21 mouse cellular contexts compared by ENCODE assay signal in genomic region chr10:95569441-95569840, GRCm38 (mm10). TPM values are rescaled to one million over a fixed set of nuclear protein-coding genes. Genes with fewer than 3 reads are reported as not detected.
DNase-seq lines count a peak whose midpoint lies in the region; ATAC-seq and TF ChIP-seq lines count a peak whose summit lies in the region.
"Had no signal": no experiment of that assay in that cellular context is flagged by ENCODE, and none has a peak within 500 bp of the region (broad histone marks: within the 10 kb centered on the region; RNA-seq: fewer than 3 reads in every experiment).

No protein-coding gene starts in this region.

- peak; percentile 43 for DNase-seq in intestine, embryonic 14.5 days (ENCODE audit: low spot score)
- peak; percentile 89 for DNase-seq in c-Kit-positive CD71-positive TER-119-positive erythroid progenitor cells, embryonic 14.5 days (ENCODE audit: low spot score)
- DNase-seq in liver, embryonic 11.5 days (ENCODE audit: low spot score) = no peak
- DNase-seq in ovary, postnatal 10 days (ENCODE audit: low spot score) = no peak
- DNase-seq: B cell, adult 2 months; cerebellum, adult 11 months; cerebellum, postnatal 14 days; gastrocnemius, adult 2 months; heart, adult 2 months; heart, postnatal 4 days; kidney, adult 9 months; kidney, postnatal 4 days; lung, postnatal 14 days; retina, postnatal 1 day had no signal

- no peaks in the 10 kb centered on the region for H3K9me3 ChIP-seq in intestine, embryonic 14.5 days (ENCODE audit: control insufficient read depth, low read length)
- H3K9me3 ChIP-seq in intestine, postnatal 0 days (ENCODE audit: control insufficient read depth) = no peaks in the 10 kb centered on the region
- no peaks in the 10 kb centered on the region for H3K9me3 ChIP-seq in liver, embryonic 11.5 days (ENCODE audit: control insufficient read depth, low read length)
- H3K9me3 ChIP-seq in neural tube, embryonic 15.5 days (replicated peaks) = no peaks in the 10 kb centered on the region
- H3K9me3 ChIP-seq: midbrain, embryonic 12.5 days had no signal

- H3K4me3 ChIP-seq in intestine, embryonic 14.5 days (ENCODE audit: low read depth, low read length) = no peak overlapping the region
- no peak overlapping the region for H3K4me3 ChIP-seq in intestine, postnatal 0 days (ENCODE audit: low read depth, low read length)
- no peak overlapping the region for H3K4me3 ChIP-seq in liver, embryonic 11.5 days (ENCODE audit: low read depth, low read length)
- H3K4me3 ChIP-seq in neural tube, embryonic 15.5 days (replicated peaks) = no peak overlapping the region
- H3K4me3 ChIP-seq: gastrocnemius, adult 2 months; heart, adult 2 months; midbrain, embryonic 12.5 days had no signal

- H3K4me2 ChIP-seq in intestine, embryonic 14.5 days (ENCODE audit: low read length) = no peak overlapping the region
- H3K4me2 ChIP-seq in intestine, postnatal 0 days (replicated peaks; ENCODE audit: low read depth) = no peak overlapping the region
- no peak overlapping the region; the same call in 1 of the 2 replicates for H3K4me2 ChIP-seq in liver, embryonic 11.5 days
- H3K4me2 ChIP-seq in neural tube, embryonic 15.5 days = no peak overlapping the region
- H3K4me2 ChIP-seq: midbrain, embryonic 12.5 days had no signal

- TF ChIP-seq CTCF in intestine, postnatal 0 days (IDR thresholded peaks at IDR 0.05; ENCODE audit: low read depth) = no peak

- no peak overlapping the region for H3K9ac ChIP-seq in intestine, embryonic 14.5 days (ENCODE audit: low read length)
- H3K9ac ChIP-seq in intestine, postnatal 0 days (ENCODE audit: low read depth, low read length) = no peak overlapping the region
- H3K9ac ChIP-seq in liver, embryonic 11.5 days (ENCODE audit: low read depth, low read length) = no peak overlapping the region
- no peak overlapping the region for H3K9ac ChIP-seq in neural tube, embryonic 15.5 days (replicated peaks)
- H3K9ac ChIP-seq: midbrain, embryonic 12.5 days had no signal

- H3K27ac ChIP-seq in intestine, embryonic 14.5 days (ENCODE audit: low read depth) = no peak overlapping the region
- no peak overlapping the region for H3K27ac ChIP-seq in intestine, postnatal 0 days (ENCODE audit: low read depth, low read length)
- H3K27ac ChIP-seq in liver, embryonic 11.5 days (ENCODE audit: low read depth, low read length) = peak overlapping the region; percentile 28; the same call in 1 of the 2 replicates
- no peak overlapping the region for H3K27ac ChIP-seq in neural tube, embryonic 15.5 days (replicated peaks)
- H3K27ac ChIP-seq: gastrocnemius, adult 2 months; heart, adult 2 months; hindbrain, postnatal 0 days; midbrain, embryonic 12.5 days had no signal

- no peaks in the 10 kb centered on the region for H3K27me3 ChIP-seq in intestine, embryonic 14.5 days (replicated peaks; ENCODE audit: control insufficient read depth, insufficient read depth, low read length)
- H3K27me3 ChIP-seq in intestine, postnatal 0 days (replicated peaks; ENCODE audit: control insufficient read depth, insufficient read depth, low read length) = no peaks in the 10 kb centered on the region
- H3K27me3 ChIP-seq in liver, embryonic 11.5 days (replicated peaks; ENCODE audit: control insufficient read depth, insufficient read depth, low read length) = no peaks in the 10 kb centered on the region
- no peaks in the 10 kb centered on the region for H3K27me3 ChIP-seq in neural tube, embryonic 15.5 days (replicated peaks)
- H3K27me3 ChIP-seq: midbrain, embryonic 12.5 days had no signal

- peaks cover 7% of the 10 kb centered on the region; the same call in 1 of the 2 replicates for H3K4me1 ChIP-seq in intestine, embryonic 14.5 days (replicated peaks; ENCODE audit: control insufficient read depth, insufficient read depth, low read length)
- H3K4me1 ChIP-seq in intestine, postnatal 0 days (replicated peaks; ENCODE audit: control insufficient read depth, insufficient read depth, low read length) = no peaks in the 10 kb centered on the region
- peaks cover 14% of the 10 kb centered on the region for H3K4me1 ChIP-seq in liver, embryonic 11.5 days (replicated peaks; ENCODE audit: control insufficient read depth, insufficient read depth, low read length)
- peaks cover 10% of the 10 kb centered on the region for H3K4me1 ChIP-seq in neural tube, embryonic 15.5 days

- 53% methylated on average over 2 of the region's 2 CpGs for WGBS in intestine, embryonic 14.5 days
- WGBS in intestine, postnatal 0 days = 57% methylated on average over 2 of the region's 2 CpGs
- WGBS in liver, embryonic 11.5 days = 16% methylated on average over 2 of the region's 2 CpGs
- WGBS in neural tube, embryonic 15.5 days = 81% methylated on average over 2 of the region's 2 CpGs

- ATAC-seq in intestine, embryonic 14.5 days (replicated peaks; ENCODE audit: low FRiP score, low TSS enrichment, low read depth) = no peak
- ATAC-seq in intestine, postnatal 0 days = no peak
- peak; percentile 95 for ATAC-seq in liver, embryonic 11.5 days (replicated peaks; ENCODE audit: low FRiP score)
- peak; percentile 97 for ATAC-seq in megakaryocyte progenitor cell, adult 5-6 weeks (replicated peaks; ENCODE audit: poor library complexity)
- no peak for ATAC-seq in neural tube, embryonic 15.5 days (ENCODE audit: low FRiP score)
- ATAC-seq in granulocyte monocyte progenitor cell, adult 5-6 weeks (replicated peaks; ENCODE audit: poor library complexity, severe bottlenecking) = no peak
- ATAC-seq: forebrain, embryonic 16.5 days; hindbrain, postnatal 0 days had no signal

- no peaks in the 10 kb centered on the region for H3K36me3 ChIP-seq in intestine, embryonic 14.5 days (ENCODE audit: control insufficient read depth, insufficient read depth, low read length)
- no peaks in the 10 kb centered on the region for H3K36me3 ChIP-seq in intestine, postnatal 0 days (ENCODE audit: control insufficient read depth, insufficient read depth)
- no peaks in the 10 kb centered on the region for H3K36me3 ChIP-seq in liver, embryonic 11.5 days (ENCODE audit: control insufficient read depth, insufficient read depth, low read length)
- H3K36me3 ChIP-seq in neural tube, embryonic 15.5 days = no peaks in the 10 kb centered on the region
- H3K36me3 ChIP-seq: midbrain, embryonic 12.5 days had no signal

RNA-seq across cellular contexts. Expression of gene Nudt4, which starts 5.5 kb away (rescaled TPM):
- 71.3 and 72.7 TPM in 2 replicates for polyA plus RNA-seq in intestine, embryonic 14.5 days (2014; fragmentation: Nextera tagmentation; extraction: Ambion mirVana)
- polyA plus RNA-seq in intestine, postnatal 0 days (2015; fragmentation: Nextera tagmentation; extraction: Ambion mirVana) = 105 and 107 TPM in 2 replicates
- polyA plus RNA-seq in liver, embryonic 11.5 days (2014; fragmentation: Nextera tagmentation; extraction: Ambion mirVana) = 95.8 and 97.9 TPM in 2 replicates
- total RNA-seq in megakaryocyte progenitor cell, adult 5-6 weeks (2015) = 66.1 and 67.2 TPM in 2 replicates
- total RNA-seq in megakaryocyte progenitor cell, adult 5-6 weeks (2017) = 53.7 and 60.6 TPM in 2 replicates
- 73.5 and 75.5 TPM in 2 replicates for polyA plus RNA-seq in neural tube, embryonic 15.5 days (2015; fragmentation: Nextera tagmentation; extraction: Ambion mirVana)
- total RNA-seq in granulocyte monocyte progenitor cell, adult 5-6 weeks (2014; fragmentation: Nextera tagmentation) = 29.7 and 51.7 TPM in 2 replicates
- total RNA-seq in granulocyte monocyte progenitor cell, adult 5-6 weeks (2017) = 50.5 and 52.8 TPM in 2 replicates

RNA-seq across cellular contexts. Expression of gene Ube2n, which starts 54.5 kb away (rescaled TPM):
- 319 and 330 TPM in 2 replicates for polyA plus RNA-seq in intestine, embryonic 14.5 days (2014; fragmentation: Nextera tagmentation; extraction: Ambion mirVana)
- polyA plus RNA-seq in intestine, postnatal 0 days (2015; fragmentation: Nextera tagmentation; extraction: Ambion mirVana) = 154 and 167 TPM in 2 replicates
- 310 and 327 TPM in 2 replicates for polyA plus RNA-seq in liver, embryonic 11.5 days (2014; fragmentation: Nextera tagmentation; extraction: Ambion mirVana)
- total RNA-seq in megakaryocyte progenitor cell, adult 5-6 weeks (2015) = 425 and 475 TPM in 2 replicates
- 133 and 146 TPM in 2 replicates for total RNA-seq in megakaryocyte progenitor cell, adult 5-6 weeks (2017)
- 358 and 359 TPM in 2 replicates for polyA plus RNA-seq in neural tube, embryonic 15.5 days (2015; fragmentation: Nextera tagmentation; extraction: Ambion mirVana)
- total RNA-seq in granulocyte monocyte progenitor cell, adult 5-6 weeks (2014; fragmentation: Nextera tagmentation) = 256 and 281 TPM in 2 replicates
- total RNA-seq in granulocyte monocyte progenitor cell, adult 5-6 weeks (2017) = 117 and 134 TPM in 2 replicates

Comparison
In these comparisons a context has a peak if more than half of its experiments do, and no peak if none do; other contexts are left out.
1. ATAC-seq: peak in liver, embryonic 11.5 days (single experiment) and megakaryocyte progenitor cell, adult 5-6 weeks (single experiment); none in intestine, embryonic 14.5 days (single experiment), intestine, postnatal 0 days (single experiment), neural tube, embryonic 15.5 days (single experiment) and granulocyte monocyte progenitor cell, adult 5-6 weeks (single experiment).
2. DNase-seq: peak in intestine, embryonic 14.5 days (single experiment) and c-Kit-positive CD71-positive TER-119-positive erythroid progenitor cells, embryonic 14.5 days (single experiment); none in liver, embryonic 11.5 days (single experiment) and ovary, postnatal 10 days (single experiment).